29 mouse cellular contexts compared by ENCODE assay signal in the genomic region with DNA sequence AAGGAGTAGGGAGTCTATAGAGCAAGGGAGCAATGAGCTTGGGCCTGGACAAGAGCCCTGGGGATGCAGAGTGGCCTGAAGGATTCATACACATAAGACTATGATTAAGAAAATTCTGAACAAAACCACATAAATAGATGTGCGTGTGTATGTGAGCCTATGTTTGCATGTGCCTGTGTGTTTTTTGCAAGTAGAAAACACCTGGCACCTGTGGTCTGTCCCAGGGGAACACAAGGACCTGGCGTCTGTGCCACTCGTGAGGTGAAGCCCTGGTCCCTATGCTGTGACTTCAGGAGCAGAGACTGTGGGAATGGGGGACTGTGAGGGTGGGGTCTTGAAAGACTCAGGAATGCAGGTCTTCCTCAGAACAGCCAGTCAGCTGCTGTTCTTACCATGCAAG. TPM values are rescaled to one million over a fixed set of nuclear protein-coding genes. Genes with fewer than 3 reads are reported as not detected.
A peak's percentile ranks its signal among the peaks of the same experiment; 100 is the strongest.
DNase-seq lines count a peak whose midpoint lies in the region; ATAC-seq and TF ChIP-seq lines count a peak whose summit lies in the region.
"Had no signal": no experiment of that assay in that cellular context is flagged by ENCODE, and none has a peak within 500 bp of the region (broad histone marks: within the 10 kb centered on the region; RNA-seq: fewer than 3 reads in every experiment).

No protein-coding gene starts in this region.

- ATAC-seq in liver, embryonic 15.5 days (ENCODE audit: insufficient read depth) = no peak
- no peak for ATAC-seq in hindbrain, embryonic 14.5 days (ENCODE audit: low FRiP score)
- ATAC-seq: forebrain, postnatal 0 days; hindbrain, embryonic 16.5 days; midbrain, embryonic 15.5 days had no signal

- no peaks in the 10 kb centered on the region for H3K79me2 ChIP-seq in heart, adult 2 months (replicated peaks; ENCODE audit: control insufficient read depth, insufficient read depth, low read length)

- no peak for TF ChIP-seq CTCF in heart, adult 2 months (IDR thresholded peaks at IDR 0.05)
- TF ChIP-seq CTCF in layer of hippocampus, adult 2 months (conservative IDR thresholded peaks at IDR 0.05) = no peak

- TF ChIP-seq EP300 in heart, adult 2 months (IDR thresholded peaks at IDR 0.05; ENCODE audit: insufficient read depth, low read depth, low read length) = no peak

- intact Hi-C loops in heart, adult 2 months (cut with DNase I) = no loop called here
- intact Hi-C loops in heart, postnatal 25 days (cut with DNase I) = no loop called here

- H3K9me3 ChIP-seq in liver, embryonic 15.5 days (replicated peaks) = no peaks in the 10 kb centered on the region
- no peaks in the 10 kb centered on the region for H3K9me3 ChIP-seq in hindbrain, embryonic 14.5 days (ENCODE audit: control insufficient read depth, low read length)
- H3K9me3 ChIP-seq: forebrain, embryonic 12.5 days; heart, embryonic 12.5 days; hindbrain, embryonic 10.5 days; kidney, embryonic 15.5 days; limb, embryonic 12.5 days; midbrain, embryonic 10.5 days; midbrain, embryonic 15.5 days; stomach, embryonic 15.5 days had no signal

- H3K36me3 ChIP-seq in heart, adult 2 months (ENCODE audit: control insufficient read depth, insufficient read depth, low read length) = no peaks in the 10 kb centered on the region
- H3K36me3 ChIP-seq in liver, embryonic 15.5 days (replicated peaks) = no peaks in the 10 kb centered on the region
- no peaks in the 10 kb centered on the region for H3K36me3 ChIP-seq in hindbrain, embryonic 14.5 days (replicated peaks; ENCODE audit: control insufficient read depth, insufficient read depth)
- H3K36me3 ChIP-seq: forebrain, embryonic 12.5 days; heart, embryonic 12.5 days; hindbrain, embryonic 10.5 days; kidney, embryonic 15.5 days; limb, embryonic 12.5 days; midbrain, embryonic 10.5 days; midbrain, embryonic 15.5 days; stomach, embryonic 15.5 days had no signal

- 85% methylated on average over 3 of the region's 3 CpGs for WGBS in heart, adult 2 months
- 73% methylated on average over 3 of the region's 3 CpGs for WGBS in liver, embryonic 15.5 days (ENCODE audit: insufficient replicate concordance)
- WGBS in hindbrain, embryonic 14.5 days = 93% methylated on average over 3 of the region's 3 CpGs

- 0 out of 2 replicates have a peak overlapping the region, but pooled peaks have one; percentile 11 for H3K4me2 ChIP-seq in liver, embryonic 15.5 days
- H3K4me2 ChIP-seq in hindbrain, embryonic 14.5 days (replicated peaks) = no peak overlapping the region
- H3K4me2 ChIP-seq: forebrain, embryonic 12.5 days; heart, embryonic 12.5 days; kidney, embryonic 15.5 days; limb, embryonic 12.5 days; midbrain, embryonic 15.5 days; stomach, embryonic 15.5 days had no signal

- DNase-seq in heart, adult 2 months = no peak
- DNase-seq in heart, postnatal 25 days (ENCODE audit: low spot score) = no peak
- no peak for DNase-seq in layer of hippocampus, adult 2 months (ENCODE audit: low spot score in 2 of 2)
- DNase-seq in layer of hippocampus, adult 11-12 months (ENCODE audit: low spot score) = no peak
- peak; percentile 17 for DNase-seq in A20 (ENCODE audit: low read depth, low spot score)
- DNase-seq in cerebellum, postnatal 14 days = no peak
- no peak for DNase-seq in hindbrain, embryonic 14.5 days (ENCODE audit: low spot score)
- DNase-seq: cerebellum, adult 11-12 months; cerebellum, postnatal 10 days; forebrain, postnatal 0 days; gastrocnemius, postnatal 10 days; kidney, adult 18-20 months; kidney, postnatal 36 days; layer of hippocampus, postnatal 36 days; right cerebral cortex, postnatal 25 days; thymus, postnatal 14 days had no signal

- H3K4me1 ChIP-seq in heart, adult 2 months (ENCODE audit: control insufficient read depth, insufficient read depth, low read length) = peaks cover 11% of the 10 kb centered on the region
- peaks cover 69% of the 10 kb centered on the region for H3K4me1 ChIP-seq in liver, embryonic 15.5 days (replicated peaks)
- no peaks in the 10 kb centered on the region for H3K4me1 ChIP-seq in hindbrain, embryonic 14.5 days (replicated peaks; ENCODE audit: control insufficient read depth, insufficient read depth, low read length)
- H3K4me1 ChIP-seq: kidney, embryonic 15.5 days; midbrain, embryonic 15.5 days; stomach, embryonic 15.5 days had no signal

- H3K27ac ChIP-seq in heart, adult 2 months = peak overlapping the region; percentile 76
- H3K27ac ChIP-seq in layer of hippocampus, adult 2 months = 0 out of 2 replicates have a peak overlapping the region, but pooled peaks have one; percentile 32
- H3K27ac ChIP-seq in liver, embryonic 15.5 days (replicated peaks) = peak overlapping the region; percentile 83
- H3K27ac ChIP-seq in hindbrain, embryonic 14.5 days = no peak overlapping the region
- H3K27ac ChIP-seq: forebrain, embryonic 12.5 days; hindbrain, embryonic 10.5 days; kidney, embryonic 15.5 days; midbrain, embryonic 10.5 days; midbrain, embryonic 15.5 days; stomach, embryonic 15.5 days had no signal

- no peak for TF ChIP-seq POLR2A in heart, adult 2 months (IDR thresholded peaks at IDR 0.05; ENCODE audit: insufficient read depth, low read depth, low read length)

- no peaks in the 10 kb centered on the region for H3K27me3 ChIP-seq in heart, adult 2 months (ENCODE audit: control insufficient read depth, insufficient read depth, low read length)
- H3K27me3 ChIP-seq in liver, embryonic 15.5 days = no peaks in the 10 kb centered on the region
- no peaks in the 10 kb centered on the region for H3K27me3 ChIP-seq in hindbrain, embryonic 14.5 days (ENCODE audit: control insufficient read depth, insufficient read depth, low read length)
- H3K27me3 ChIP-seq: kidney, embryonic 15.5 days; limb, embryonic 12.5 days; midbrain, embryonic 15.5 days; stomach, embryonic 15.5 days had no signal

- H3K9ac ChIP-seq in heart, adult 2 months (ENCODE audit: low read depth, low read length) = no peak overlapping the region
- no peak overlapping the region for H3K9ac ChIP-seq in liver, embryonic 15.5 days
- H3K9ac ChIP-seq in hindbrain, embryonic 14.5 days = no peak overlapping the region
- H3K9ac ChIP-seq: forebrain, embryonic 12.5 days; forebrain, postnatal 0 days; heart, embryonic 12.5 days; kidney, embryonic 15.5 days; limb, embryonic 12.5 days; midbrain, embryonic 15.5 days; stomach, embryonic 15.5 days had no signal

- no peak overlapping the region for H3K4me3 ChIP-seq in heart, adult 2 months
- no peak overlapping the region for H3K4me3 ChIP-seq in layer of hippocampus, adult 2 months
- H3K4me3 ChIP-seq in liver, embryonic 15.5 days (replicated peaks) = no peak overlapping the region
- H3K4me3 ChIP-seq in hindbrain, embryonic 14.5 days (replicated peaks; ENCODE audit: low read length) = no peak overlapping the region
- H3K4me3 ChIP-seq: erythroblast, embryonic 14.5 days; forebrain, embryonic 12.5 days; heart, embryonic 12.5 days; hindbrain, embryonic 10.5 days; kidney, embryonic 15.5 days; limb, embryonic 12.5 days; midbrain, embryonic 10.5 days; midbrain, embryonic 15.5 days; stomach, embryonic 15.5 days had no signal

RNA-seq across cellular contexts. Expression of a gene that starts 16.4 kb away (rescaled TPM):
- 10 to 100 TPM in 1 of 2 experiments, 1 to 10 TPM in 1; 7.8 to 13.5 TPM for total RNA-seq in heart, adult 2 months (2021)
- 8.8 and 15.1 TPM in 2 replicates for polyA plus RNA-seq in heart, adult 2 months (2012; rRNA removed)
- 10 to 100 TPM in 1 of 2 experiments, 1 to 10 TPM in 1; 10.0 to 14.9 TPM for total RNA-seq in heart, postnatal 25 days (2021)
- 1 to 10 TPM; 3.9 to 4.4 TPM for total RNA-seq in layer of hippocampus, adult 2 months (2021)
- 9.3 and 10.2 TPM in 2 replicates for polyA plus RNA-seq in liver, embryonic 15.5 days (2015; fragmentation: Nextera tagmentation; extraction: Ambion mirVana)
- polyA plus RNA-seq in hindbrain, embryonic 14.5 days (2014; fragmentation: Nextera tagmentation; extraction: Ambion mirVana) = 17.2 and 17.9 TPM in 2 replicates

RNA-seq across cellular contexts. Expression of a gene that starts 47.0 kb away (rescaled TPM):
- total RNA-seq in heart, adult 2 months (2021) = 1 to 10 TPM; 3.3 to 4.0 TPM
- polyA plus RNA-seq in heart, adult 2 months (2012; rRNA removed) = 5.6 and 7.4 TPM in 2 replicates
- total RNA-seq in heart, postnatal 25 days (2021) = 1 to 10 TPM; 3.4 to 8.0 TPM
- 10 to 100 TPM; 22.8 to 28.6 TPM for total RNA-seq in layer of hippocampus, adult 2 months (2021)
- polyA plus RNA-seq in liver, embryonic 15.5 days (2015; fragmentation: Nextera tagmentation; extraction: Ambion mirVana) = 0.61 and 0.76 TPM in 2 replicates
- polyA plus RNA-seq in hindbrain, embryonic 14.5 days (2014; fragmentation: Nextera tagmentation; extraction: Ambion mirVana) = 2.3 and 2.6 TPM in 2 replicates
- total RNA-seq: granulocyte monocyte progenitor cell, adult 5-6 weeks; neutrophil, adult 5-6 weeks had no signal
- polyA plus RNA-seq: erythroblast, embryonic 14.5 days had no signal
